Mouse (Mus musculus): ENCODE results near the gene Ankrd54. TPM values are rescaled to one million over a fixed set of nuclear protein-coding genes. Genes with fewer than 3 reads are reported as not detected.

The Ankrd54 gene
- polyA plus RNA-seq, 1 experiment from 2014 or later = 48.4 TPM

- H3K27ac ChIP-seq (ENCODE audit: low read length) = peak overlapping the region; percentile 83
- H3K27me3 ChIP-seq (replicated peaks; ENCODE audit: insufficient read depth, low read length) = no peaks in the 10 kb centered on the region
- H3K36me3 ChIP-seq (ENCODE audit: insufficient read depth, low read length) = peaks cover 21% of the 10 kb centered on the region; the same call in 1 of the 2 replicates
- no peak for DNase-seq (ENCODE audit: low spot score)
- TF ChIP-seq CTCF (IDR thresholded peaks at IDR 0.05) = no peak
- no peak for TF ChIP-seq EP300 (IDR thresholded peaks at IDR 0.05)
- H3K4me3 ChIP-seq (ENCODE audit: low read depth, low read length) = peak overlapping the region; percentile 78
- ATAC-seq = no peak
- H3K4me1 ChIP-seq (ENCODE audit: insufficient read depth, low read depth, low read length) = 0 out of 2 replicates have a peak, but pooled peaks cover 3% of the 10 kb centered on the region
- H3K4me2 ChIP-seq (replicated peaks; ENCODE audit: low read depth, low read length) = peak overlapping the region; percentile 88
- H3K9me3 ChIP-seq (ENCODE audit: low read length) = no peaks in the 10 kb centered on the region
- WGBS = 30% methylated on average over 10 of the region's 10 CpGs
- peak overlapping the region; percentile 89 for H3K9ac ChIP-seq (replicated peaks; ENCODE audit: low read depth)
These were observed 11.8 kb upstream of the Ankrd54 start for GRCm38 (mm10) chr15:79074446-79074845.

DNA sequence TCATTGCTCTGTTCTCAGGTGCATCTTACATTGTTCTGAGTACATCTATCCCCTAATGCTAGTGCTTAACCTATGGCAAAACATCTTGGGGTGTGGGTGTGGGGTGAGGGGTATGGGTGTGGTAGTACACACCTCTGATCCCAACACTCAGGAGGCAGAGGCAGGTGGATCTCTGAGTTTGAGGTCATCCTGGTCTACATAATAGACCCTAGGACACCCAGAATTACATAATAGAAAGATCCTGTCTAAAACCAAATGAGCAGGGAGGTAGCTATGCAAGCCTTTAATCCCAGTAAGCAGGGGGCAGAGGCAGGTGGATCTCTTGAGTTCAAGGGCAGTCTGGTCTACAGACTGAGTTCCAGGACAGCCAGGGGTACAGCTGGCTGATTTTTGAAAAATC lies 11.1 kb upstream of the Ankrd54 start:
- Histone ChIP-seq H3K27me3 (replicated peaks; ENCODE audit: insufficient read depth, low read length) (no peaks in the 10 kb centered on the region), H3K9me3 (ENCODE audit: low read length) (no peaks in the 10 kb centered on the region), H3K36me3 (ENCODE audit: insufficient read depth, low read length) (peaks cover 19% of the 10 kb centered on the region; the same call in 1 of the 2 replicates), H3K4me1 (ENCODE audit: insufficient read depth, low read depth, low read length) (0 out of 2 replicates have a peak, but pooled peaks cover 3% of the 10 kb centered on the region), H3K9ac (replicated peaks; ENCODE audit: low read depth) (no peak overlapping the region), H3K27ac (ENCODE audit: low read length) (no peak overlapping the region), H3K4me2 (replicated peaks; ENCODE audit: low read depth, low read length) (no peak overlapping the region), H3K4me3 (ENCODE audit: low read depth, low read length) (no peak overlapping the region)
- ATAC-seq (no peak), DNase-seq (ENCODE audit: low spot score) (no peak)
- TF ChIP-seq CTCF (IDR thresholded peaks at IDR 0.05) (no peak), EP300 (IDR thresholded peaks at IDR 0.05) (no peak)

DNA sequence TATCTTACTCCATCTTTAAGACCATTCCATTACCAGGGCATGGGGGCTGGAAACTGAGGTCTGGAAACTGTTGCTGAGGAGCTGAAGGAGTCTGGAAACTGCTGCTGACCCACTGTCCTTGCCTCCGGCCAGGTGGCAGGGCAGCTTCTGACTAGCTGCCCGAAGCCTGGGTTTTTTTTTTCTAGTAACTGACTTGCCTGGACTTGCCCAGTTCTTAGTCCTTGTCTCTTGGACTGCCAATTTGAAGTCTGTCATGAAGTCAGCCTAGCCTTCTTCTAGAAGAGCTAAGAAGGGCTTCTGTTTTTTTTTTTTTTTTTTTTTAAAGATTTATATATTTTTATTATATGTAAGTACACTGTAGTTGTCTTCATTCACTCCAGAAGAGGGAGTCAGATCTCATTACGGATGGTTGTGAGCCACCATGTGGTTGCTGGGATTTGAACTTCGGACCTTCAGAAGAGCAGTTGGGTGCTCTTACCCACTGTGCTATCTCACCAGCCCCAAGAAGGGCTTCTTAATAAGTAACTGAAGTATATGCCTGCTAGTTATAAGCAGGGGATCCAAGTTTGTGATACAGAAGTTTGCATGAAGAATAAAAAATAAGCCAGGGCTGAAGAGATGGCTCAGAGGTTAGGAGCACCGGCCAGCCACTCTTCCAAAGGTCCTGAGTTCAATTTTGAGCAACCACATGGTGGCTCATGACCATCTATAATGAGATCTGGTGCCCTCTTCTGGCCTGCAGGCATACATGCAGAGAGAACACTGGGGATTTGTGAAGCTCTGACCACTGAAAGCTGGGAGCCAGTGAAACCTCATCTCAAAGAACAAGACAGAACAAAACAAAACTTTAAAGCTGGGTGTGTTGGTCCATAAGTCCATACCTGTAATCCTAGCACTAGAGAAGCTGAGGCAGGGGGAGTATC lies 8.7 kb upstream of the Ankrd54 start:
- no peaks in the 10 kb centered on the region for H3K9me3 ChIP-seq (ENCODE audit: low read length)
- 69% methylated on average over 5 of the region's 5 CpGs for WGBS
- H3K4me2 ChIP-seq (replicated peaks; ENCODE audit: low read depth, low read length) = no peak overlapping the region
- ATAC-seq (no peak), DNase-seq (ENCODE audit: low spot score) (peak; percentile 75)
- H3K27ac ChIP-seq (ENCODE audit: low read length) = no peak overlapping the region
- no peaks in the 10 kb centered on the region for H3K36me3 ChIP-seq (ENCODE audit: insufficient read depth, low read length)
- no peak for TF ChIP-seq EP300 (IDR thresholded peaks at IDR 0.05)
- TF ChIP-seq CTCF (IDR thresholded peaks at IDR 0.05) = peak; percentile 85
- H3K4me1 ChIP-seq (ENCODE audit: insufficient read depth, low read depth, low read length) = 0 out of 2 replicates have a peak, but pooled peaks cover 3% of the 10 kb centered on the region
- H3K27me3 ChIP-seq (replicated peaks; ENCODE audit: insufficient read depth, low read length) = no peaks in the 10 kb centered on the region
- H3K9ac ChIP-seq (replicated peaks; ENCODE audit: low read depth) = no peak overlapping the region
- no peak overlapping the region for H3K4me3 ChIP-seq (ENCODE audit: low read depth, low read length)

DNA sequence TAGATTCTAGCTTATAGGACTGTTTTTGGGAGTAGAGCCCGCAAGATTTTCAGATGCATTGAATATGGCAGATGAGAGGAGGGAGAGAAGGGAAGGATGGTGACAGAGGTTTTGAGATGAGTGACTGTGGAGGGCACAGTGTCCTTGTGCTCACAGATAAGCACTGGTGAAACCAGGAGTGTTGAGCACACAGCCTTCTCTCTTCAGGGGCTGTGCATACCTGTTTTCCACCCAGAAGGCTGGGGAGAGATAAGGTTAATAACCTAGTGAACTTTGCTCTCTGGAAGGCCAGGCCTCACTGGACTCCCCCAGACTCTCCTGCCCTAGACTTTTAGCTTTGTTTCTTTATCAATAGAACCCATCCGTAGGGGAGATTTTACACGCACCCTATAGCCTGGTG lies 5.7 kb upstream of the Ankrd54 start:
- Histone ChIP-seq H3K4me2 (replicated peaks; ENCODE audit: low read depth, low read length) (no peak overlapping the region), H3K9me3 (ENCODE audit: low read length) (no peaks in the 10 kb centered on the region), H3K27ac (ENCODE audit: low read length) (no peak overlapping the region), H3K9ac (replicated peaks; ENCODE audit: low read depth) (no peak overlapping the region), H3K27me3 (replicated peaks; ENCODE audit: insufficient read depth, low read length) (no peaks in the 10 kb centered on the region), H3K36me3 (ENCODE audit: insufficient read depth, low read length) (no peaks in the 10 kb centered on the region), H3K4me3 (ENCODE audit: low read depth, low read length) (no peak overlapping the region), H3K4me1 (ENCODE audit: insufficient read depth, low read depth, low read length) (no peaks in the 10 kb centered on the region)
- no peak for DNase-seq (ENCODE audit: low spot score)
- TF ChIP-seq CTCF (IDR thresholded peaks at IDR 0.05) = no peak
- no peak for TF ChIP-seq EP300 (IDR thresholded peaks at IDR 0.05)
- ATAC-seq = no peak
- WGBS = 83% methylated on average over 3 of the region's 3 CpGs

DNA sequence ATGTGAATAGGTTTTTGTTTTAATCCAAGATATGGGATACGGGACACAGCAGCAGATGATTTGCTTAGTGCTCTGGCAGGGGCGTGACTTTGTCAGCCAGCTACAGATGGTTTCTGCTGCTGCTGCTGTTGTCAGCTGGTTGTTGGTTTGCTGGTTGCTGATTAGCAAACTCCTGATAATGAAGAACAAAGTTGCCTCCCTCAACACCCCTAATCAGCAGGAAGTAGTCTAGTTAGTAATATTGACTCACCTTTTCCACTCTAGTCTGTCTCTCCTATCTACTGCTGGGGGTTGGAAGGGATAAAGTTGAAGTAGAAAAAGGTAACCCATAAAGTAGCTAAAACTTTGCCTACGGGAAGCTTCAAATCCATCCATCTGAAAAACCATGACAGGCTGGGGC lies 4.9 kb upstream of the Ankrd54 start:
- Histone ChIP-seq H3K4me2 (replicated peaks; ENCODE audit: low read depth, low read length) (no peak overlapping the region), H3K4me3 (ENCODE audit: low read depth, low read length) (no peak overlapping the region), H3K4me1 (ENCODE audit: insufficient read depth, low read depth, low read length) (no peaks in the 10 kb centered on the region), H3K9ac (replicated peaks; ENCODE audit: low read depth) (no peak overlapping the region), H3K27me3 (replicated peaks; ENCODE audit: insufficient read depth, low read length) (no peaks in the 10 kb centered on the region), H3K27ac (ENCODE audit: low read length) (no peak overlapping the region), H3K9me3 (ENCODE audit: low read length) (no peaks in the 10 kb centered on the region), H3K36me3 (ENCODE audit: insufficient read depth, low read length) (no peaks in the 10 kb centered on the region)
- no peak for DNase-seq (ENCODE audit: low spot score)
- no peak for TF ChIP-seq EP300 (IDR thresholded peaks at IDR 0.05)
- TF ChIP-seq CTCF (IDR thresholded peaks at IDR 0.05) = no peak
- 71% methylated on average over 3 of the region's 3 CpGs for WGBS
- no peak for ATAC-seq

DNA sequence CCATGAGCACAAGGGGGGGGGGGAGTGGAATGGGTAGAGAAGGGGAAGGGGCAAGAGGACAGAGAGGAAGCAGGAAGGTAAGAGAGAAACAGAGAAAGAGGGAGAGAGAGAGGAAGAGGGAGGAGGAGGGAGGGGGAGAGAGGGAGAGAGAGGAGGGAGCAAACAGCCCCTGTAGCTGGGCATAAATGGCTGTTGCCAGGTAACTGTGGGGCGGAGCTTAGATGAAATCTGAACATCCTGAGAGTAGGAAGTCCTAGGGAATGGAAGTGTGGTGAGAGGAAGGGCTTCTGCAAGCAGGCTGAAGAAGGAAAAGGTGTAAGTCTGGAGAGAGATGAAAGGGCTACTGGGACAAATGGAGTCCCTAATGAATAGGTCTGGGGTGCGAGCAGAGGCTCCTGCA lies 3.6 kb upstream of the Ankrd54 start:
- no peaks in the 10 kb centered on the region for H3K27me3 ChIP-seq (replicated peaks; ENCODE audit: insufficient read depth, low read length)
- no peak for ATAC-seq
- peak; percentile 23 for DNase-seq (ENCODE audit: low spot score)
- H3K27ac ChIP-seq (ENCODE audit: low read length) = no peak overlapping the region
- no peaks in the 10 kb centered on the region for H3K36me3 ChIP-seq (ENCODE audit: insufficient read depth, low read length)
- no peaks in the 10 kb centered on the region for H3K9me3 ChIP-seq (ENCODE audit: low read length)
- H3K4me1 ChIP-seq (ENCODE audit: insufficient read depth, low read depth, low read length) = no peaks in the 10 kb centered on the region
- H3K9ac ChIP-seq (replicated peaks; ENCODE audit: low read depth) = no peak overlapping the region
- H3K4me2 ChIP-seq (replicated peaks; ENCODE audit: low read depth, low read length) = no peak overlapping the region
- TF ChIP-seq EP300 (IDR thresholded peaks at IDR 0.05) (no peak), CTCF (IDR thresholded peaks at IDR 0.05) (no peak)
- H3K4me3 ChIP-seq (ENCODE audit: low read depth, low read length) = no peak overlapping the region
- 21% methylated on average over 2 of the region's 2 CpGs for WGBS

All from lung, postnatal 0 days (tissue).